Mouse (Mus musculus): ENCODE results near the gene Agtr2. TPM values are rescaled to one million over a fixed set of nuclear protein-coding genes. Genes with fewer than 3 reads are reported as not detected.
"Not testable (repeated sequence)": the region's sequence is repeated elsewhere in the genome, so short reads cannot be mapped to it uniquely, and the experiment has no call there.

The Agtr2 gene
- 178 and 210 TPM in 2 replicates for polyA plus RNA-seq (2015; fragmentation: Nextera tagmentation; extraction: Ambion mirVana)

DNA sequence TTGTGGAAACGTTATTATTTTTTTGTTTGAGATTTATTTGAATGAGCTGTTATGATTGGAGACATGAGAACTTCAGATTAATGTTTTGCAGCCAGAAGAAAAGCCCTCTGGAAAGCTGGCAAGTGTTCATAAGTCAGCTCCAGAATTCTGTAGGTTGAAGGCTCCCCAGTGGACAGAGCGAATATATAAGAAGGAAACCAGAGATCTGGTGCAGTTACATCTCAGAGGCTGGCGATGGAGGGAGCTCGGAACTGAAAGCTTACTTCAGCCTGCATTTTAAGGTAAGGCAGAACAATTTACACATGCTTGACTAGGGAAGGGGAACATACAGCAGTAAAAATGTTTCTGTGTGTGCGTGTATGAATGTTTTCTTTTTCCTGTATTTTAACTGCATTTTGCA, at the start of gene Agtr2:
Gene Agtr2 (plus strand): TSS at position 131 of the 400 bp plus-strand sequence.
- WGBS, result 45% methylated on average over 5 of the region's 5 CpGs
- Histone ChIP-seq H3K27me3 (no peaks in the 10 kb centered on the region), H3K27ac (replicated peaks) (peak within 1 kb of the TSS; percentile 19; the same call in 1 of the 2 replicates), H3K9me3 (replicated peaks) (no peaks in the 10 kb centered on the region), H3K4me2 (replicated peaks) (no peak within 1 kb of the TSS), H3K9ac (no peak within 1 kb of the TSS), H3K4me1 (no peaks in the 10 kb centered on the region), H3K36me3 (no peaks in the 10 kb centered on the region), H3K4me3 (replicated peaks) (peak within 1 kb of the TSS; percentile 28)
- no peak for ATAC-seq (ENCODE audit: insufficient number of reproducible peaks, low FRiP score, low TSS enrichment, low read depth)

DNA sequence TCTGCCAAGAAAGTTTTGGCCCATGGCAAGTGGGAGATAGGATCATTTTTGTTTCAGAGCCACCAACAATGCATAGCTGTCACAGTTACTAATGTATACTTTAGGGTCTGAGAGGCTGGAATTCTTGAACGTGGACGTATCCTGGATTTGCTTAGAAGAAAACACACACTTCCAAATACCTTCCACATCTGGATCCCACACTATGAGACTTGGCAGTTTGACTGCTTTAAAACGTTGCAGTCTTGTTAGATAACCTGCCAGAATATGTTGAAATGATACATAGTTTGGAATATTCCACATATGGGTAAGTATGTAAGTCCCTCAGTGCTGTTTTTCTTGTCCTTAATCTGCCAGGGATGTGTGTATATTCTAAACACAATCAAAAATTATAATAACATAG, 31.8 kb upstream of the Agtr2 start:
- Histone ChIP-seq H3K4me2 (replicated peaks) (no peak overlapping the region), H3K4me3 (replicated peaks) (no peak overlapping the region), H3K9me3 (replicated peaks) (no peaks in the 10 kb centered on the region), H3K36me3 (no peaks in the 10 kb centered on the region), H3K27ac (replicated peaks) (no peak overlapping the region), H3K27me3 (no peaks in the 10 kb centered on the region), H3K9ac (no peak overlapping the region), H3K4me1 (no peaks in the 10 kb centered on the region)
- peak; percentile 39; the same call in 1 of the 2 replicates for ATAC-seq (ENCODE audit: insufficient number of reproducible peaks, low FRiP score, low TSS enrichment, low read depth)
- WGBS, result 24% methylated on average over 3 of the region's 3 CpGs

DNA sequence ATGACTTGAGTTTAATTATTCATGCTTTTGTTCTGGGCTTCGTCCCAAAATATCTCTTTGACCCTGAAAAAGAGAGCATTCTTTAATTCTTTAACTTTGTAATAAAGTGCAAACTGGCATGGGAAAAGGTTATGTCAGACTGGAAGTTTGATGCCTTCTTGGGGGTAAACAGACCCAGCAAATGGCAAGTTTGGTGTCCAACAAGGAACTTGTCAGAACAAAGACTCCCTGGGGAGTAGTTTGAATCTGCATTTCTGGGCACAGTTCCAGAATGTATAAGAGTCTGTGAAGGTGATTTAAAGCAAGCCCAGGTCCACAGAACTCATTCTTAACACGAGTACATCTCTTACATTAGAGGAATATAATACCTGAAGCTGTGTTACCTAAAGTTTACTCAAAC, 3.8 kb downstream of the Agtr2 start:
- H3K36me3 ChIP-seq, result no peaks in the 10 kb centered on the region
- H3K27ac ChIP-seq (replicated peaks), result no peak overlapping the region
- no peak overlapping the region for H3K4me2 ChIP-seq (replicated peaks)
- H3K27me3 ChIP-seq, result no peaks in the 10 kb centered on the region
- no peak for ATAC-seq (ENCODE audit: insufficient number of reproducible peaks, low FRiP score, low TSS enrichment, low read depth)
- H3K4me3 ChIP-seq (replicated peaks), result no peak overlapping the region
- no peak overlapping the region for H3K9ac ChIP-seq
- H3K9me3 ChIP-seq (replicated peaks), result no peaks in the 10 kb centered on the region
- 32% methylated on average over 2 of the region's 2 CpGs for WGBS
- H3K4me1 ChIP-seq, result no peaks in the 10 kb centered on the region

DNA sequence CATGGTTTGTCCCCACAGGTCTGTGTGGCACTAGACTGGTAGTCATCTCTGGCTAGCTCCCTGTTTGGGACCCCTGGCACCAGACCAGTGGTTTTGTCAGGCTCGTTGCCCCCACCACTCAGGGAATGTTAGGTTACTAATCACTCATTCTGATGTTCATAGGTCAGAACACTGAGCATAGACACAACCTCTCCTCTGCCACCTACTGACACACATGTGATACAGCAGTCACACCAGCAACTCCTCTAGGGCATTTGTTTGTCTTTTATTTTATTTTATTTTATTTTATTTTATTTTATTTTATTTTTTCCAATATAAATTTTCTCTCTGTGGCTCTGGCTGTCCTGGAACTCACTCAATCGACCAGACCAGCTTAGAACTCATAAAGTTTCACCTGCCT, 15.9 kb downstream of the Agtr2 start:
- Histone ChIP-seq H3K4me3 (replicated peaks) (no peak overlapping the region), H3K9me3 (replicated peaks) (no peaks in the 10 kb centered on the region), H3K27ac (replicated peaks) (no peak overlapping the region), H3K9ac (no peak overlapping the region), H3K4me1 (no peaks in the 10 kb centered on the region), H3K27me3 (no peaks in the 10 kb centered on the region), H3K36me3 (no peaks in the 10 kb centered on the region), H3K4me2 (replicated peaks) (no peak overlapping the region)
- 36% methylated on average over 2 of the region's 2 CpGs for WGBS
- no peak for ATAC-seq (ENCODE audit: insufficient number of reproducible peaks, low FRiP score, low TSS enrichment, low read depth)

DNA sequence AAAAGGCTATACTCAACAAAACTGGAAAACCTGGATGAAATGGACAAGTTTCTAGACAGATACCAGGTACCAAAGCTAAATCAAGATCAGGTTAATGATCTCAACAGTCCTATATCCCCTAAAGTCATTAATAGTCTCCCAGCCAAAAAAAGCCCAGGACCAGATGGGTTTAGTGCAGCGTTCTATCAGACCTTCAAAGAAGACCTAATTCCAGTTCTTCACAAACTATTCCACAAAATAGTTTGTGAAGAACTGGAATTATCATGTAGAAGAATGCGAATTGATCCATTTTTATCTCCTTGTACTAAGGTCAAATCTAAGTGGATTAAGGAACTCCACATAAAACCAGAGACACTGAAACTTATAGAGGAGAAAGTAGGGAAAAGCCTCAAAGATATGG, 23.0 kb downstream of the Agtr2 start:
- not testable (repeated sequence) for ATAC-seq (ENCODE audit: insufficient number of reproducible peaks, low FRiP score, low TSS enrichment, low read depth); H3K4me3 ChIP-seq (replicated peaks); H3K4me2 ChIP-seq (replicated peaks); H3K36me3 ChIP-seq; H3K9ac ChIP-seq; H3K27me3 ChIP-seq; H3K4me1 ChIP-seq; H3K9me3 ChIP-seq (replicated peaks); H3K27ac ChIP-seq (replicated peaks)
- WGBS, result 94% methylated on average over 2 of the region's 2 CpGs

DNA sequence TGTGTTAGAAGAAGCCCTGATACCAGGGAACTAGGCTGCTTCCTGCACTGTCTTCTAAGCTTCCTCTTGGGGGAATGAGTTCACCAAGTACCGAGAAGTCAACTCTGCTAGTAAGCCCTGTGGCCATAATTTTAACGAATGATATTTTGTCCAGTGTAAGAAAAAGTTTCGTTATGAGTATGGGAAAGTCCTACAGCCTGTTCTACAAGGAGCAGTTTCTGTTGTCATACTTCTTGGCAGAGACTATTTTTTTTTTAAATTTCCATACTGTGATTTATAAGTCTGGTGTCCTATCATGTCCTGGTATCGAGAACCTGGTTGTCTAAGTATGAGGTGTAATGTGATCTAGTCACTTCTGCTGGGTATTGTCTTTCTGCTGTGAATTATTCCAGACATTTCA, 38.2 kb downstream of the Agtr2 start:
- WGBS, result 66% methylated on average over 4 of the region's 4 CpGs
- no peaks in the 10 kb centered on the region for H3K36me3 ChIP-seq

More for the DNA sequence above, 38.2 kb downstream of the Agtr2 start:
- H3K4me2 ChIP-seq (replicated peaks), result no peak overlapping the region
- no peaks in the 10 kb centered on the region for H3K27me3 ChIP-seq
- no peaks in the 10 kb centered on the region for H3K9me3 ChIP-seq (replicated peaks)
- no peak overlapping the region for H3K27ac ChIP-seq (replicated peaks)
- ATAC-seq (ENCODE audit: insufficient number of reproducible peaks, low FRiP score, low TSS enrichment, low read depth), result no peak
- H3K4me1 ChIP-seq, result no peaks in the 10 kb centered on the region
- H3K9ac ChIP-seq, result no peak overlapping the region
- no peak overlapping the region for H3K4me3 ChIP-seq (replicated peaks)

Other genes with a start within 250 kb of the Agtr2 start
- gene Slc6a14, start 230.4 kb downstream of the Agtr2 start, polyA plus RNA-seq (2015; fragmentation: Nextera tagmentation; extraction: Ambion mirVana), result 2.6 and 2.8 TPM in 2 replicates